Mouse (Mus musculus) neural tube, embryonic 12.5 days (tissue): ENCODE results near the gene Gm11172. TPM values are rescaled to one million over a fixed set of nuclear protein-coding genes. Genes with fewer than 3 reads are reported as not detected.
"Not testable (repeated sequence)": the region's sequence is repeated elsewhere in the genome, so short reads cannot be mapped to it uniquely, and the experiment has no call there.

ENCODE experiments used
- ATAC-seq: fragments of 200-750 bp; cut with Nextera tagmentation; 2 replicates; pipeline ENCODE4 v1.8.0; 2017; ENCODE audit warnings: low read depth, mild to moderate bottlenecking, moderate TSS enrichment, moderate library complexity; ENCODE audit not compliant: low FRiP score
- H3K27ac ChIP-seq: fragments of 300-500 bp; sonication (generic); 2 replicates; pipeline ENCODE4 v1.5.1; 2016
- H3K27me3 ChIP-seq: fragments of 300-500 bp; sonication (generic); replicated peaks from 2 replicates; pipeline ENCODE4 v1.6.1; 2016; ENCODE audit warnings: mild to moderate bottlenecking
- H3K36me3 ChIP-seq: fragments of 300-500 bp; sonication (generic); 2 replicates; pipeline ENCODE4 v1.6.1; 2016; ENCODE audit warnings: mild to moderate bottlenecking
- H3K4me1 ChIP-seq: fragments of 300-500 bp; sonication (generic); 2 replicates; pipeline ENCODE4 v1.6.1; 2016
- H3K4me2 ChIP-seq: fragments of 300-500 bp; sonication (generic); replicated peaks from 2 replicates; pipeline ENCODE4 v1.6.1; 2016; ENCODE audit warnings: mild to moderate bottlenecking
- H3K4me3 ChIP-seq: fragments of 300-500 bp; sonication (generic); 2 replicates; pipeline ENCODE4 v1.5.1; 2016
- H3K9ac ChIP-seq: fragments of 300-500 bp; sonication (generic); 2 replicates; pipeline ENCODE4 v1.6.1; 2016; ENCODE audit warnings: mild to moderate bottlenecking
- H3K9me3 ChIP-seq: fragments of 300-500 bp; sonication (generic); 2 replicates; pipeline ENCODE4 v1.6.1; 2016; ENCODE audit warnings: mild to moderate bottlenecking
- WGBS: fragments of 180-500 bp; shearing (Covaris S2); methylation state at CpG from one replicate; pipeline ENCODE4 v1.1.7; 2016; 5-methylcytosine and 5-hydroxymethylcytosine counted together
- polyA plus RNA-seq: library from polyadenylated mRNA; unstranded; fragments of >200 nt; fragmentation: Nextera tagmentation; extraction: Ambion mirVana; gene quantifications from 2 replicates; pipeline ENCODE4 v1.2.1, GENCODE M21; 2016

Gene Gm11172
- polyA plus RNA-seq, 1 experiment from 2014 or later = not detected

GRCm38 (mm10) chr16:10786782-10787547 is 25.8 kb upstream of the Gm11172 start:
- Histone ChIP-seq H3K4me1 (peaks cover 26% of the 10 kb centered on the region), H3K9ac (no peak overlapping the region), H3K4me2 (peak overlapping the region; percentile 99; the same call in 1 of the 2 replicates), H3K4me3 (no peak overlapping the region), H3K36me3 (no peaks in the 10 kb centered on the region), H3K27ac (no peak overlapping the region), H3K9me3 (no peaks in the 10 kb centered on the region), H3K27me3 (peaks cover 30% of the 10 kb centered on the region; the same call in 1 of the 2 replicates)
- ATAC-seq = no peak
- WGBS = 63% methylated on average over 4 of the region's 4 CpGs

GRCm38 (mm10) chr16:10787548-10788058 is 25.1 kb upstream of the Gm11172 start:
- ATAC-seq = no peak
- Histone ChIP-seq H3K4me3 (no peak overlapping the region), H3K4me2 (no peak overlapping the region), H3K9ac (no peak overlapping the region), H3K27ac (no peak overlapping the region), H3K27me3 (peaks cover 26% of the 10 kb centered on the region; the same call in 1 of the 2 replicates), H3K36me3 (no peaks in the 10 kb centered on the region), H3K9me3 (no peaks in the 10 kb centered on the region), H3K4me1 (peaks cover 22% of the 10 kb centered on the region)
- 87% methylated on average over 7 of the region's 7 CpGs for WGBS

GRCm38 (mm10) chr16:10788271-10788670 is 24.4 kb upstream of the Gm11172 start, which contains the start of gene Tnp2:
TSS of gene Tnp2 (minus strand) at chr16:10788660.
- H3K4me2 ChIP-seq = no peak within 1 kb of the TSS
- H3K36me3 ChIP-seq = no peaks in the 10 kb centered on the region
- peaks cover 20% of the 10 kb centered on the region; the same call in 1 of the 2 replicates for H3K27me3 ChIP-seq
- no peak within 1 kb of the TSS for H3K4me3 ChIP-seq
- no peak within 1 kb of the TSS for H3K9ac ChIP-seq
- H3K4me1 ChIP-seq = peaks cover 17% of the 10 kb centered on the region
- WGBS = 53% methylated on average over 16 of the region's 16 CpGs
- no peak for ATAC-seq
- H3K9me3 ChIP-seq = no peaks in the 10 kb centered on the region
- H3K27ac ChIP-seq = no peak within 1 kb of the TSS

- Histone ChIP-seq H3K36me3 (no peaks in the 10 kb centered on the region), H3K4me2 (no peak overlapping the region), H3K4me1 (peaks cover 15% of the 10 kb centered on the region), H3K4me3 (no peak overlapping the region), H3K27me3 (peaks cover 15% of the 10 kb centered on the region; the same call in 1 of the 2 replicates), H3K9me3 (no peaks in the 10 kb centered on the region), H3K27ac (no peak overlapping the region), H3K9ac (no peak overlapping the region)
- ATAC-seq = no peak
- WGBS = 48% methylated on average over 4 of the region's 4 CpGs
Observed at GRCm38 (mm10) chr16:10788866-10789265, 23.8 kb upstream of the Gm11172 start.

GRCm38 (mm10) chr16:10790702-10791101 is 22.0 kb upstream of the Gm11172 start, which contains the start of gene Prm3:
TSS of gene Prm3 (minus strand) at chr16:10790914.
- no peak within 1 kb of the TSS for H3K27ac ChIP-seq
- H3K36me3 ChIP-seq = no peaks in the 10 kb centered on the region
- WGBS = 86% methylated on average over 9 of the region's 9 CpGs
- no peak within 1 kb of the TSS for H3K4me2 ChIP-seq
- H3K4me3 ChIP-seq = no peak within 1 kb of the TSS
- ATAC-seq = no peak
- peaks cover 8% of the 10 kb centered on the region for H3K4me1 ChIP-seq
- H3K9me3 ChIP-seq = no peaks in the 10 kb centered on the region
- no peak within 1 kb of the TSS for H3K9ac ChIP-seq
- H3K27me3 ChIP-seq = 0 out of 2 replicates have a peak, but pooled peaks cover 4% of the 10 kb centered on the region

- no peak for ATAC-seq
- 78% methylated on average over 6 of the region's 6 CpGs for WGBS
- H3K4me1 ChIP-seq = no peaks in the 10 kb centered on the region
- H3K9me3 ChIP-seq = no peaks in the 10 kb centered on the region
- H3K27me3 ChIP-seq = 0 out of 2 replicates have a peak, but pooled peaks cover 5% of the 10 kb centered on the region
- H3K36me3 ChIP-seq = no peaks in the 10 kb centered on the region
- H3K9ac ChIP-seq = no peak within 1 kb of the TSS
- no peak within 1 kb of the TSS for H3K4me2 ChIP-seq
- no peak within 1 kb of the TSS for H3K27ac ChIP-seq
- no peak within 1 kb of the TSS for H3K4me3 ChIP-seq
Observed at GRCm38 (mm10) chr16:10796034-10796433, 16.7 kb upstream of the Gm11172 start, which contains the start of gene Prm2. TSS of gene Prm2 (minus strand) at chr16:10796134.

- not testable (repeated sequence) for H3K4me1 ChIP-seq, H3K4me3 ChIP-seq, H3K9ac ChIP-seq, H3K9me3 ChIP-seq, H3K27me3 ChIP-seq, H3K4me2 ChIP-seq, ATAC-seq, H3K27ac ChIP-seq, H3K36me3 ChIP-seq
- WGBS = 79% methylated on average over 3 of the region's 3 CpGs
Observed at GRCm38 (mm10) chr16:10802420-10802819, 10.3 kb upstream of the Gm11172 start.

- Histone ChIP-seq H3K4me2 (no peak within 1 kb of the TSS), H3K9me3 (no peaks in the 10 kb centered on the region), H3K27ac (no peak within 1 kb of the TSS), H3K27me3 (no peaks in the 10 kb centered on the region), H3K4me1 (no peaks in the 10 kb centered on the region), H3K36me3 (no peaks in the 10 kb centered on the region), H3K9ac (no peak within 1 kb of the TSS), H3K4me3 (no peak within 1 kb of the TSS)
- 80% methylated on average over 10 of the region's 10 CpGs for WGBS
- no peak for ATAC-seq
Observed at GRCm38 (mm10) chr16:10805789-10806527, 6.8 kb upstream of the Gm11172 start, which contains the start of gene Prm1. TSS of gene Prm1 (minus strand) at chr16:10805839.

GRCm38 (mm10) chr16:10810376-10810775 is 2.3 kb upstream of the Gm11172 start:
- Histone ChIP-seq H3K4me3 (no peak overlapping the region), H3K36me3 (no peaks in the 10 kb centered on the region), H3K27ac (no peak overlapping the region), H3K4me2 (no peak overlapping the region), H3K27me3 (no peaks in the 10 kb centered on the region), H3K9ac (no peak overlapping the region), H3K4me1 (no peaks in the 10 kb centered on the region), H3K9me3 (no peaks in the 10 kb centered on the region)
- WGBS = 97% methylated on average over 1 of the region's 1 CpGs
- ATAC-seq = no peak

GRCm38 (mm10) chr16:10813726-10814125 is 1.0 kb downstream of the Gm11172 start:
- Histone ChIP-seq H3K4me1 (no peaks in the 10 kb centered on the region), H3K4me3 (no peak overlapping the region), H3K36me3 (no peaks in the 10 kb centered on the region), H3K9ac (no peak overlapping the region), H3K9me3 (no peaks in the 10 kb centered on the region), H3K27me3 (no peaks in the 10 kb centered on the region), H3K4me2 (no peak overlapping the region), H3K27ac (no peak overlapping the region)
- ATAC-seq = no peak
- 82% methylated on average over 4 of the region's 4 CpGs for WGBS

- Histone ChIP-seq H3K36me3 (no peaks in the 10 kb centered on the region), H3K27ac (no peak overlapping the region), H3K4me3 (no peak overlapping the region), H3K9ac (no peak overlapping the region), H3K4me1 (no peaks in the 10 kb centered on the region), H3K9me3 (no peaks in the 10 kb centered on the region), H3K27me3 (no peaks in the 10 kb centered on the region), H3K4me2 (no peak overlapping the region)
- WGBS = 94% methylated on average over 4 of the region's 4 CpGs
- no peak for ATAC-seq
Observed at GRCm38 (mm10) chr16:10814864-10815263, 2.1 kb downstream of the Gm11172 start.

GRCm38 (mm10) chr16:10818579-10819135 is 5.9 kb downstream of the Gm11172 start:
- no peaks in the 10 kb centered on the region for H3K27me3 ChIP-seq
- no peaks in the 10 kb centered on the region for H3K36me3 ChIP-seq
- WGBS = 88% methylated on average over 4 of the region's 4 CpGs
- no peak overlapping the region for H3K27ac ChIP-seq
- ATAC-seq = no peak
- no peak overlapping the region for H3K4me3 ChIP-seq
- no peak overlapping the region for H3K9ac ChIP-seq
- H3K4me2 ChIP-seq = no peak overlapping the region
- no peaks in the 10 kb centered on the region for H3K9me3 ChIP-seq
- no peaks in the 10 kb centered on the region for H3K4me1 ChIP-seq
